Mouse (Mus musculus): ENCODE measurements around the gene Eef1g. TPM values are rescaled to one million over a fixed set of nuclear protein-coding genes. Genes with fewer than 3 reads are reported as not detected.
"Not testable (repeated sequence)": the region's sequence is repeated elsewhere in the genome, so short reads cannot be mapped to it uniquely, and the experiment has no call there.

The Eef1g gene
- polyA plus RNA-seq, 1 experiment from 2014 or later: 293 TPM

- Histone ChIP-seq H3K9ac (ENCODE audit: low read depth, low read length) (peak overlapping the region; percentile 75), H3K4me3 (ENCODE audit: low read depth, low read length) (peak overlapping the region; percentile 72), H3K9me3 (replicated peaks; ENCODE audit: control insufficient read depth, low read length, poor library complexity, severe bottlenecking) (no peaks in the 10 kb centered on the region), H3K4me2 (ENCODE audit: low read length) (peak overlapping the region; percentile 83), H3K4me1 (ENCODE audit: control insufficient read depth, insufficient read depth, low read length) (peaks cover 19% of the 10 kb centered on the region), H3K27ac (ENCODE audit: low read length) (peak overlapping the region; percentile 74; the same call in 1 of the 2 replicates), H3K27me3 (ENCODE audit: control insufficient read depth, insufficient read depth, low read depth, low read length) (no peaks in the 10 kb centered on the region), H3K36me3 (ENCODE audit: control insufficient read depth, insufficient read depth, low read length) (peaks cover 22% of the 10 kb centered on the region)
- 7% methylated on average over 9 of the region's 9 CpGs for WGBS
- ATAC-seq: no peak
Observed at GRCm38 (mm10) chr19:8954171-8954570, 12.7 kb upstream of the Eef1g start.

GRCm38 (mm10) chr19:8962256-8962655 lies 4.6 kb upstream of the Eef1g start:
- H3K4me3 ChIP-seq (ENCODE audit: low read depth, low read length): no peak overlapping the region
- no peak overlapping the region for H3K9ac ChIP-seq (ENCODE audit: low read depth, low read length)
- peaks cover 37% of the 10 kb centered on the region for H3K36me3 ChIP-seq (ENCODE audit: control insufficient read depth, insufficient read depth, low read length)
- H3K4me2 ChIP-seq (ENCODE audit: low read length): no peak overlapping the region
- 89% methylated on average over 2 of the region's 2 CpGs for WGBS
- no peak overlapping the region for H3K27ac ChIP-seq (ENCODE audit: low read length)
- H3K9me3 ChIP-seq (replicated peaks; ENCODE audit: control insufficient read depth, low read length, poor library complexity, severe bottlenecking): no peaks in the 10 kb centered on the region
- H3K27me3 ChIP-seq (ENCODE audit: control insufficient read depth, insufficient read depth, low read depth, low read length): no peaks in the 10 kb centered on the region
- H3K4me1 ChIP-seq (ENCODE audit: control insufficient read depth, insufficient read depth, low read length): peaks cover 4% of the 10 kb centered on the region; the same call in 1 of the 2 replicates
- ATAC-seq: no peak

GRCm38 (mm10) chr19:8965075-8965474 lies 1.8 kb upstream of the Eef1g start:
- H3K4me3 ChIP-seq (ENCODE audit: low read depth, low read length): no peak overlapping the region
- 91% methylated on average over 11 of the region's 11 CpGs for WGBS
- ATAC-seq: no peak
- H3K36me3 ChIP-seq (ENCODE audit: control insufficient read depth, insufficient read depth, low read length): peaks cover 37% of the 10 kb centered on the region
- no peak overlapping the region for H3K9ac ChIP-seq (ENCODE audit: low read depth, low read length)
- peaks cover 17% of the 10 kb centered on the region for H3K4me1 ChIP-seq (ENCODE audit: control insufficient read depth, insufficient read depth, low read length)
- H3K27ac ChIP-seq (ENCODE audit: low read length): no peak overlapping the region
- no peaks in the 10 kb centered on the region for H3K9me3 ChIP-seq (replicated peaks; ENCODE audit: control insufficient read depth, low read length, poor library complexity, severe bottlenecking)
- no peak overlapping the region for H3K4me2 ChIP-seq (ENCODE audit: low read length)
- no peaks in the 10 kb centered on the region for H3K27me3 ChIP-seq (ENCODE audit: control insufficient read depth, insufficient read depth, low read depth, low read length)

- H3K27ac ChIP-seq (ENCODE audit: low read length): no peak overlapping the region
- peak overlapping the region; percentile 50 for H3K4me2 ChIP-seq (ENCODE audit: low read length)
- no peaks in the 10 kb centered on the region for H3K9me3 ChIP-seq (replicated peaks; ENCODE audit: control insufficient read depth, low read length, poor library complexity, severe bottlenecking)
- H3K36me3 ChIP-seq (ENCODE audit: control insufficient read depth, insufficient read depth, low read length): peaks cover 42% of the 10 kb centered on the region
- H3K9ac ChIP-seq (ENCODE audit: low read depth, low read length): no peak overlapping the region
- ATAC-seq: no peak
- no peaks in the 10 kb centered on the region for H3K27me3 ChIP-seq (ENCODE audit: control insufficient read depth, insufficient read depth, low read depth, low read length)
- peaks cover 17% of the 10 kb centered on the region for H3K4me1 ChIP-seq (ENCODE audit: control insufficient read depth, insufficient read depth, low read length)
- no peak overlapping the region for H3K4me3 ChIP-seq (ENCODE audit: low read depth, low read length)
- 88% methylated on average over 8 of the region's 8 CpGs for WGBS
Observed at GRCm38 (mm10) chr19:8965771-8966170, 1.1 kb upstream of the Eef1g start.

GRCm38 (mm10) chr19:8966198-8966589 lies 647 bp upstream of the Eef1g start:
- no peak for ATAC-seq
- H3K27me3 ChIP-seq (ENCODE audit: control insufficient read depth, insufficient read depth, low read depth, low read length): no peaks in the 10 kb centered on the region
- peak overlapping the region; percentile 50 for H3K4me2 ChIP-seq (ENCODE audit: low read length)
- 53% methylated on average over 5 of the region's 5 CpGs for WGBS
- H3K27ac ChIP-seq (ENCODE audit: low read length): peak overlapping the region; percentile 65
- H3K9me3 ChIP-seq (replicated peaks; ENCODE audit: control insufficient read depth, low read length, poor library complexity, severe bottlenecking): no peaks in the 10 kb centered on the region
- peaks cover 45% of the 10 kb centered on the region for H3K36me3 ChIP-seq (ENCODE audit: control insufficient read depth, insufficient read depth, low read length)
- H3K4me3 ChIP-seq (ENCODE audit: low read depth, low read length): peak overlapping the region; percentile 78
- H3K9ac ChIP-seq (ENCODE audit: low read depth, low read length): peak overlapping the region; percentile 16
- H3K4me1 ChIP-seq (ENCODE audit: control insufficient read depth, insufficient read depth, low read length): peaks cover 17% of the 10 kb centered on the region

- Histone ChIP-seq H3K9me3 (replicated peaks; ENCODE audit: control insufficient read depth, low read length, poor library complexity, severe bottlenecking) (no peaks in the 10 kb centered on the region), H3K4me3 (ENCODE audit: low read depth, low read length) (peak overlapping the region; percentile 78), H3K36me3 (ENCODE audit: control insufficient read depth, insufficient read depth, low read length) (peaks cover 48% of the 10 kb centered on the region), H3K27me3 (ENCODE audit: control insufficient read depth, insufficient read depth, low read depth, low read length) (no peaks in the 10 kb centered on the region), H3K9ac (ENCODE audit: low read depth, low read length) (peak overlapping the region; percentile 82), H3K4me1 (ENCODE audit: control insufficient read depth, insufficient read depth, low read length) (peaks cover 17% of the 10 kb centered on the region), H3K4me2 (ENCODE audit: low read length) (peak overlapping the region; percentile 94), H3K27ac (ENCODE audit: low read length) (peak overlapping the region; percentile 85)
- WGBS: 0% methylated on average over 8 of the region's 8 CpGs
- ATAC-seq: 0 out of 2 replicates have a peak, but pooled peaks have one; percentile 2
Observed at GRCm38 (mm10) chr19:8967373-8967743, 517 bp downstream of the Eef1g start.

- Histone ChIP-seq H3K27me3 (ENCODE audit: control insufficient read depth, insufficient read depth, low read depth, low read length) (no peaks in the 10 kb centered on the region), H3K9me3 (replicated peaks; ENCODE audit: control insufficient read depth, low read length, poor library complexity, severe bottlenecking) (no peaks in the 10 kb centered on the region), H3K4me1 (ENCODE audit: control insufficient read depth, insufficient read depth, low read length) (peaks cover 17% of the 10 kb centered on the region), H3K9ac (ENCODE audit: low read depth, low read length) (peak overlapping the region; percentile 82), H3K4me2 (ENCODE audit: low read length) (peak overlapping the region; percentile 94), H3K36me3 (ENCODE audit: control insufficient read depth, insufficient read depth, low read length) (peaks cover 45% of the 10 kb centered on the region), H3K4me3 (ENCODE audit: low read depth, low read length) (peak overlapping the region; percentile 78), H3K27ac (ENCODE audit: low read length) (peak overlapping the region; percentile 85)
- no peak for ATAC-seq
- 4% methylated on average over 7 of the region's 9 CpGs for WGBS
Observed at GRCm38 (mm10) chr19:8967893-8968292, 1.1 kb downstream of the Eef1g start.

GRCm38 (mm10) chr19:8972491-8972890 lies 5.7 kb downstream of the Eef1g start:
- not testable (repeated sequence) for H3K4me3 ChIP-seq (ENCODE audit: low read depth, low read length); H3K9me3 ChIP-seq (replicated peaks; ENCODE audit: control insufficient read depth, low read length, poor library complexity, severe bottlenecking); H3K9ac ChIP-seq (ENCODE audit: low read depth, low read length); ATAC-seq; H3K4me2 ChIP-seq (ENCODE audit: low read length); H3K27ac ChIP-seq (ENCODE audit: low read length); H3K27me3 ChIP-seq (ENCODE audit: control insufficient read depth, insufficient read depth, low read depth, low read length)
- 90% methylated on average over 8 of the region's 8 CpGs for WGBS
- peaks cover 53% of the 10 kb centered on the region for H3K36me3 ChIP-seq (ENCODE audit: control insufficient read depth, insufficient read depth, low read length)
- H3K4me1 ChIP-seq (ENCODE audit: control insufficient read depth, insufficient read depth, low read length): peaks cover 14% of the 10 kb centered on the region

- 95% methylated on average over 1 of the region's 1 CpGs for WGBS
- Histone ChIP-seq H3K27me3 (ENCODE audit: control insufficient read depth, insufficient read depth, low read depth, low read length) (no peaks in the 10 kb centered on the region), H3K36me3 (ENCODE audit: control insufficient read depth, insufficient read depth, low read length) (peaks cover 59% of the 10 kb centered on the region), H3K9me3 (replicated peaks; ENCODE audit: control insufficient read depth, low read length, poor library complexity, severe bottlenecking) (no peaks in the 10 kb centered on the region), H3K4me1 (ENCODE audit: control insufficient read depth, insufficient read depth, low read length) (no peaks in the 10 kb centered on the region), H3K4me2 (ENCODE audit: low read length) (no peak overlapping the region), H3K4me3 (ENCODE audit: low read depth, low read length) (no peak overlapping the region), H3K9ac (ENCODE audit: low read depth, low read length) (no peak overlapping the region), H3K27ac (ENCODE audit: low read length) (no peak overlapping the region)
- no peak for ATAC-seq
Observed at GRCm38 (mm10) chr19:8974638-8975037, 7.8 kb downstream of the Eef1g start.
